Mouse (Mus musculus) layer of hippocampus, postnatal 25 days (tissue): ENCODE measurements around the gene Sycp3. TPM values are rescaled to one million over a fixed set of nuclear protein-coding genes. Genes with fewer than 3 reads are reported as not detected.

Source experiments
- total RNA-seq, 2 experiments: library from RNA; stranded (reverse); gene quantifications; 2 replicates each; pipeline ENCODE4 v1.2.3; 2021

Sycp3 gene
- total RNA-seq, 2 experiments from 2014 or later, result 0.66 to 1.1 TPM

Other genes with a start within 250 kb of the Sycp3 start
- 1 to 10 TPM; 1.1 to 1.5 TPM for gene Dram1, start 80.5 kb upstream of the Sycp3 start, total RNA-seq
- gene Gnptab, start 80.4 kb upstream of the Sycp3 start, total RNA-seq, result 10 to 100 TPM; 73.6 to 82.2 TPM
- 10 to 100 TPM; 40.0 to 40.5 TPM for gene Chpt1, start 44.5 kb downstream of the Sycp3 start, total RNA-seq
- gene Mybpc1, start 145.6 kb downstream of the Sycp3 start, total RNA-seq, result 1 to 10 TPM in 1 of 2 experiments, under 1 TPM in 1; 0.96 to 1.4 TPM
- not detected for gene Spic, start 225.4 kb downstream of the Sycp3 start, total RNA-seq